Comparison of ENCODE assay signal across 10 mouse cellular contexts in genomic region chr9:69272884-69273283, GRCm38 (mm10).
A peak's percentile ranks its signal among the peaks of the same experiment; 100 is the strongest.
DNase-seq lines count a peak whose midpoint lies in the region; ATAC-seq lines count a peak whose summit lies in the region.
"Had no signal": no experiment of that assay in that cellular context is flagged by ENCODE, and none has a peak within 500 bp of the region (broad histone marks: within the 10 kb centered on the region; RNA-seq: fewer than 3 reads in every experiment).

No protein-coding gene starts in this region.

- 0 out of 2 replicates have a peak, but pooled peaks cover 2% of the 10 kb centered on the region for H3K4me1 ChIP-seq in hindbrain, embryonic 16.5 days (ENCODE audit: control insufficient read depth, insufficient read depth, low read depth, low read length)
- no peaks in the 10 kb centered on the region for H3K4me1 ChIP-seq in hindbrain, embryonic 11.5 days (replicated peaks; ENCODE audit: control insufficient read depth, insufficient read depth, low read length)
- 0 out of 2 replicates have a peak, but pooled peaks cover 3% of the 10 kb centered on the region for H3K4me1 ChIP-seq in neural tube, embryonic 12.5 days
- H3K4me1 ChIP-seq in neural tube, embryonic 15.5 days: peaks cover 12% of the 10 kb centered on the region
- H3K4me1 ChIP-seq in midbrain, embryonic 14.5 days (ENCODE audit: control insufficient read depth, insufficient read depth, low read length): 0 out of 2 replicates have a peak, but pooled peaks cover 6% of the 10 kb centered on the region

- no peak overlapping the region for H3K9ac ChIP-seq in hindbrain, embryonic 16.5 days (ENCODE audit: low read depth, low read length)
- H3K9ac ChIP-seq in hindbrain, embryonic 11.5 days (ENCODE audit: low read depth, low read length): no peak overlapping the region
- no peak overlapping the region for H3K9ac ChIP-seq in neural tube, embryonic 12.5 days
- H3K9ac ChIP-seq in neural tube, embryonic 15.5 days (replicated peaks): no peak overlapping the region
- no peak overlapping the region for H3K9ac ChIP-seq in midbrain, embryonic 14.5 days (replicated peaks; ENCODE audit: low read length)

- WGBS in hindbrain, embryonic 16.5 days: 39% methylated on average over 9 of the region's 9 CpGs
- 64% methylated on average over 9 of the region's 9 CpGs for WGBS in hindbrain, embryonic 11.5 days
- WGBS in neural tube, embryonic 12.5 days: 38% methylated on average over 9 of the region's 9 CpGs
- 21% methylated on average over 9 of the region's 9 CpGs for WGBS in neural tube, embryonic 15.5 days
- WGBS in midbrain, embryonic 14.5 days: 34% methylated on average over 9 of the region's 9 CpGs

- H3K27me3 ChIP-seq in hindbrain, embryonic 16.5 days (replicated peaks; ENCODE audit: control insufficient read depth, insufficient read depth, low read length): no peaks in the 10 kb centered on the region
- no peaks in the 10 kb centered on the region for H3K27me3 ChIP-seq in hindbrain, embryonic 11.5 days (ENCODE audit: control insufficient read depth, insufficient read depth, low read length)
- no peaks in the 10 kb centered on the region for H3K27me3 ChIP-seq in neural tube, embryonic 12.5 days (replicated peaks)
- H3K27me3 ChIP-seq in neural tube, embryonic 15.5 days (replicated peaks): no peaks in the 10 kb centered on the region
- no peaks in the 10 kb centered on the region for H3K27me3 ChIP-seq in midbrain, embryonic 14.5 days (ENCODE audit: control insufficient read depth, insufficient read depth, low read length)

- H3K36me3 ChIP-seq in hindbrain, embryonic 16.5 days (ENCODE audit: control insufficient read depth, insufficient read depth, low read length): no peaks in the 10 kb centered on the region
- no peaks in the 10 kb centered on the region for H3K36me3 ChIP-seq in hindbrain, embryonic 11.5 days (ENCODE audit: control insufficient read depth, insufficient read depth, low read length)
- no peaks in the 10 kb centered on the region for H3K36me3 ChIP-seq in neural tube, embryonic 12.5 days
- H3K36me3 ChIP-seq in neural tube, embryonic 15.5 days: no peaks in the 10 kb centered on the region
- no peaks in the 10 kb centered on the region for H3K36me3 ChIP-seq in midbrain, embryonic 14.5 days (ENCODE audit: control insufficient read depth, insufficient read depth, low read length)

- H3K27ac ChIP-seq in hindbrain, embryonic 16.5 days (ENCODE audit: low read depth, low read length): no peak overlapping the region
- no peak overlapping the region for H3K27ac ChIP-seq in hindbrain, embryonic 11.5 days (ENCODE audit: low read depth, low read length)
- no peak overlapping the region for H3K27ac ChIP-seq in neural tube, embryonic 12.5 days
- no peak overlapping the region for H3K27ac ChIP-seq in neural tube, embryonic 15.5 days (replicated peaks)
- no peak overlapping the region for H3K27ac ChIP-seq in midbrain, embryonic 14.5 days (replicated peaks; ENCODE audit: low read depth, low read length)
- H3K27ac ChIP-seq: kidney, postnatal 0 days had no signal

- DNase-seq in cerebellum, postnatal 10 days: peak; percentile 46 to 52
- DNase-seq in cerebellum, adult 8-10 months: no peak
- no peak for DNase-seq in hindbrain, embryonic 11.5 days (ENCODE audit: low spot score)
- DNase-seq in midbrain, embryonic 14.5 days: peak; percentile 68
- no peak for DNase-seq in spleen, postnatal 36 days (ENCODE audit: low spot score in 2 of 2)
- DNase-seq: gastrocnemius, postnatal 36 days had no signal

- H3K9me3 ChIP-seq in hindbrain, embryonic 16.5 days (ENCODE audit: control insufficient read depth, low read length): no peaks in the 10 kb centered on the region
- no peaks in the 10 kb centered on the region for H3K9me3 ChIP-seq in hindbrain, embryonic 11.5 days (ENCODE audit: control insufficient read depth, low read length)
- H3K9me3 ChIP-seq in neural tube, embryonic 12.5 days: no peaks in the 10 kb centered on the region
- no peaks in the 10 kb centered on the region for H3K9me3 ChIP-seq in neural tube, embryonic 15.5 days (replicated peaks)
- H3K9me3 ChIP-seq in midbrain, embryonic 14.5 days (ENCODE audit: control insufficient read depth, low read length): no peaks in the 10 kb centered on the region

- 0 out of 2 replicates have a peak, but pooled peaks have one; percentile 24 for ATAC-seq in hindbrain, embryonic 16.5 days
- ATAC-seq in hindbrain, embryonic 11.5 days (ENCODE audit: low FRiP score): no peak
- ATAC-seq in neural tube, embryonic 12.5 days (ENCODE audit: low FRiP score, low read depth): peak; percentile 65
- no peak for ATAC-seq in neural tube, embryonic 15.5 days (ENCODE audit: low FRiP score)
- peak; percentile 60; the same call in 1 of the 2 replicates for ATAC-seq in midbrain, embryonic 14.5 days (ENCODE audit: low FRiP score, low TSS enrichment)

- H3K4me2 ChIP-seq in hindbrain, embryonic 16.5 days (ENCODE audit: low read length): no peak overlapping the region
- no peak overlapping the region for H3K4me2 ChIP-seq in hindbrain, embryonic 11.5 days (replicated peaks; ENCODE audit: low read depth, low read length)
- no peak overlapping the region for H3K4me2 ChIP-seq in neural tube, embryonic 12.5 days (replicated peaks)
- H3K4me2 ChIP-seq in neural tube, embryonic 15.5 days: no peak overlapping the region
- H3K4me2 ChIP-seq in midbrain, embryonic 14.5 days (ENCODE audit: low read length): no peak overlapping the region

- no peak overlapping the region for H3K4me3 ChIP-seq in hindbrain, embryonic 16.5 days (ENCODE audit: low read length)
- no peak overlapping the region for H3K4me3 ChIP-seq in hindbrain, embryonic 11.5 days (ENCODE audit: low read depth, low read length)
- no peak overlapping the region for H3K4me3 ChIP-seq in neural tube, embryonic 12.5 days
- H3K4me3 ChIP-seq in neural tube, embryonic 15.5 days (replicated peaks): no peak overlapping the region
- no peak overlapping the region for H3K4me3 ChIP-seq in midbrain, embryonic 14.5 days (replicated peaks; ENCODE audit: low read depth, low read length)

Comparison
In these comparisons a context has a peak if more than half of its experiments do, and no peak if none do; other contexts are left out.
1. DNase-seq: peak in cerebellum, postnatal 10 days (2 of 2) and midbrain, embryonic 14.5 days (single experiment); none in cerebellum, adult 8-10 months (single experiment), hindbrain, embryonic 11.5 days (single experiment) and spleen, postnatal 36 days (0 of 2).
2. ATAC-seq: peak in hindbrain, embryonic 16.5 days (single experiment), neural tube, embryonic 12.5 days (single experiment) and midbrain, embryonic 14.5 days (single experiment); none in hindbrain, embryonic 11.5 days (single experiment) and neural tube, embryonic 15.5 days (single experiment).